Mouse (Mus musculus): ENCODE measurements around the gene Gm17334. TPM values are rescaled to one million over a fixed set of nuclear protein-coding genes. Genes with fewer than 3 reads are reported as not detected.

Gene Gm17334
- polyA plus RNA-seq, 1 experiment: 0.44 TPM

DNA sequence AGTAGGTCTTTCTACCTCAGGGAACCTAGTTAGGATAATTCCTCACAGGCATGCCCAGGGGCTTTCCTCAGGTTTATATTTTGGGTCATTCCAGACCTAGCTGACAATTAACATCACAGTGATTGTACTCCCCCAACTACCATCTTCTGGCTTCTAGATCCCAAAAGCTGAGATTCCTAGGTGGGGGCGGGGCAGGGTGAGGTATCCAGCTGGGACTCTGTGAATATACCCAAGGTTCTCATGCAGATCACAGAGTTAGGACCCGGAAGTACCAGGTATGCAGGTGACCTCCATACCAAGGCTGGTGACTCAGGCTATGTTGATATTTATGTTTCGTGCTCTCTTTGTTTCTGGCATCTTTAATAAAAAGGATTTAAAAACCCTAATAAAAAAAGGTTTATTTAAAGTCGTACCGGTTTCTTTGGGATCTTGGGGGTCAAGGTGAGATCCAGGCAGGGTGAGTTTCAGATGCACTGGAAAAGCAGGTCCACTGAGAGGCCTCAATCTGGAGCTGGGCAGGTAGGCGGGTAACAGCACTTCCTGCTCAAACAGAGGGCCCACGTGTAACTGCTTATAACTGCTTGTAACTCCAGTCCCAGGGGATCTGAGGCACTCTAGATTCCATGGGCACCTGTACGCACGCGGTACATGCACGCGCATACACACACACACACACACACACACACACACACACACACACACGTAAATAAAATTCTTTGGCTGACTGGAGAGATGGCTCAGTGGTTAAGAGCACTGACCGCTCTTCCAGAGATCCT is 31.8 kb upstream of the Gm17334 start:
- Histone ChIP-seq H3K27ac (ENCODE audit: insufficient read depth, low read length) (no peak overlapping the region), H3K27me3 (ENCODE audit: control insufficient read depth, insufficient read depth, low read length) (no peaks in the 10 kb centered on the region), H3K4me1 (ENCODE audit: control insufficient read depth, insufficient read depth, low read length) (no peaks in the 10 kb centered on the region), H3K4me3 (replicated peaks; ENCODE audit: insufficient read depth, low read depth, low read length) (no peak overlapping the region)
- whole genome bisulfite sequencing: 90% methylated on average over 14 of the region's 14 CpGs
- no peak for DNase-seq
- no peak for TF ChIP-seq CTCF (IDR thresholded peaks at IDR 0.05; ENCODE audit: borderline replicate concordance, insufficient read depth, low read depth, low read length)
- TF ChIP-seq POLR2A (IDR thresholded peaks at IDR 0.05; ENCODE audit: borderline replicate concordance, insufficient read depth, low read length): no peak

DNA sequence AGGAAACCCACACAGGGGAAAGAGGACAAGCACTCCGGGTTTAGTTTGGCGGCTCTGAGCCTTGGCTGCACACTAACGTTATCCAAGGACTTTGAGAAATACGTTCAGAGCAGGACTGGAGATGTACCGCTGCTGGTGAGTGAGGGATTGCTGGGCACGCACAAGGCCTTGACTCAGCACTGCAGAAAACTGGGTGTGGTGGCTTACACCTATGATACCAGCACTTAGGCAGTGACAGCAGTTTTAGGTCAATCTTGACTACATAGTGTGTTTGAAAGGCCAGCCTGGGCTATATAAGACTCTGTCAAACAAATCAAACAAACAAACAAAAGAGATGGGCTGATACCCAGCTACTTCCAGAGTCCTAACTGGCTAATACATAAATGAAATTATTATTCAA is 30.5 kb upstream of the Gm17334 start:
- Histone ChIP-seq H3K27ac (ENCODE audit: insufficient read depth, low read length) (no peak overlapping the region), H3K4me3 (replicated peaks; ENCODE audit: insufficient read depth, low read depth, low read length) (no peak overlapping the region), H3K27me3 (ENCODE audit: control insufficient read depth, insufficient read depth, low read length) (no peaks in the 10 kb centered on the region), H3K4me1 (ENCODE audit: control insufficient read depth, insufficient read depth, low read length) (no peaks in the 10 kb centered on the region)
- TF ChIP-seq POLR2A (IDR thresholded peaks at IDR 0.05; ENCODE audit: borderline replicate concordance, insufficient read depth, low read length) (no peak), CTCF (IDR thresholded peaks at IDR 0.05; ENCODE audit: borderline replicate concordance, insufficient read depth, low read depth, low read length) (no peak)
- WGBS: 85% methylated on average over 6 of the region's 6 CpGs
- no peak for DNase-seq

DNA sequence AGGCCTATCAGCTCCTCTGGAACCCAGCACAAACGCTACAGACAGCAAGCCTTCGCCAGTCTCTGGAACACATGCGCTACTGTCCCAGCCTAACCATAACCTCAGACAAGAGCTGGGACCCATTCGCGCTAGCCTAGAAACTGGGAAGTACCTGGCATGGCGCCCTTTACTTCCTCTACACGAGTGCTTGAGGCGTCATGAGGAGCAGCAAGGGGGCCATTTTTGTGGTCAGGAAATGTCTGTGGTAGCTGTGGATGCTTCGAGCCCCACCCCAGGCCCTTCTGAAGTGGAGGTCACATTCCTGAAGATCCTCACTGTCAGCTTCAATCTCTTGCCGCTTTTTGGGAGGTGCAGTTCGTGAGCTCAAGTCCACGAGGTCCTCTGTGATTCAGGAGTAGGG is 30.1 kb upstream of the Gm17334 start:
- TF ChIP-seq POLR2A (IDR thresholded peaks at IDR 0.05; ENCODE audit: borderline replicate concordance, insufficient read depth, low read length) (no peak), CTCF (IDR thresholded peaks at IDR 0.05; ENCODE audit: borderline replicate concordance, insufficient read depth, low read depth, low read length) (no peak)
- no peak overlapping the region for H3K4me3 ChIP-seq (replicated peaks; ENCODE audit: insufficient read depth, low read depth, low read length)
- DNase-seq: no peak
- 75% methylated on average over 12 of the region's 12 CpGs for WGBS
- no peaks in the 10 kb centered on the region for H3K4me1 ChIP-seq (ENCODE audit: control insufficient read depth, insufficient read depth, low read length)
- H3K27ac ChIP-seq (ENCODE audit: insufficient read depth, low read length): no peak overlapping the region
- H3K27me3 ChIP-seq (ENCODE audit: control insufficient read depth, insufficient read depth, low read length): no peaks in the 10 kb centered on the region

DNA sequence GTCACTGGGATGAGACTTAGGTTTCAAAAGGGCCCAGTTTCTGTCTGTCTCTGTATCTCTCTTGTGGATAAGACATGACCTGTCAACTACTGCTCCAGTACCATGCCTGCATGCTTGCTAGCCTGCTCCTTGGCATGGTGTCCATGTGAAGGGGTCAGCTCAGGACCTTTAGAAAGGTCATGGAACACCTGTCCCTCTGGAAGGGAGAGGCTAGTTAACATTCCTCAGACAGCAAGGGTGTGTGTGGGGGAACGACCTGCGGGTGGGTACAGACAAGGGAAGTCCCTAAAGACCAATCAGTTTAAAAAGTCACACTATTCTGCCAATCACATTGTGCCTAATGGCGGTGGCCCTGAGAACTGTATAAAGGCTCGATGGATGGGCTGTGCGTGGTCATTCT is 28.0 kb upstream of the Gm17334 start:
- TF ChIP-seq POLR2A (IDR thresholded peaks at IDR 0.05; ENCODE audit: borderline replicate concordance, insufficient read depth, low read length) (no peak), CTCF (IDR thresholded peaks at IDR 0.05; ENCODE audit: borderline replicate concordance, insufficient read depth, low read depth, low read length) (no peak)
- 86% methylated on average over 5 of the region's 5 CpGs for WGBS
- no peaks in the 10 kb centered on the region for H3K27me3 ChIP-seq (ENCODE audit: control insufficient read depth, insufficient read depth, low read length)
- H3K4me3 ChIP-seq (replicated peaks; ENCODE audit: insufficient read depth, low read depth, low read length): no peak overlapping the region
- no peaks in the 10 kb centered on the region for H3K4me1 ChIP-seq (ENCODE audit: control insufficient read depth, insufficient read depth, low read length)
- no peak overlapping the region for H3K27ac ChIP-seq (ENCODE audit: insufficient read depth, low read length)
- no peak for DNase-seq

DNA sequence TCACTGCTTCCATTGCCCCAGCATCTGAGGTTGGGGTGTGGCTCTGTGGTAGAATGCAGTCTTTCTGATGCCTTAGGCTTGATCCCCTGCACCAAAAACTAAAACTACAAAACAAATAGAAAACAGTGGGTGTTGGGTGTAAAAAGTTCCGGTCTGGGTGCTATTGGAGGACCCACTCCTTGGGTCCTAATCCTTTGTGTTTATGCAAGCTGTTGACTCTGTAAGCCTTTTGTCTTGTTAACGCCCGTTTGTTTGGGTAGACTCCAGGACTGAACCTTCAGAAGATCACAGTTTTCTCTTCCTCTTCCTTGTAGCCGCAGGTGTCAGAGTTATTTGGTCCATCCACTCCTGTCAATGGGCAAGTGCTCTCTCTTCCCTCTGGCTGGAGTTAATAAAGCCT is 27.0 kb upstream of the Gm17334 start:
- Histone ChIP-seq H3K27me3 (ENCODE audit: control insufficient read depth, insufficient read depth, low read length) (no peaks in the 10 kb centered on the region), H3K4me3 (replicated peaks; ENCODE audit: insufficient read depth, low read depth, low read length) (no peak overlapping the region), H3K4me1 (ENCODE audit: control insufficient read depth, insufficient read depth, low read length) (no peaks in the 10 kb centered on the region; the same call in 1 of the 2 replicates), H3K27ac (ENCODE audit: insufficient read depth, low read length) (no peak overlapping the region)
- no peak for DNase-seq
- TF ChIP-seq CTCF (IDR thresholded peaks at IDR 0.05; ENCODE audit: borderline replicate concordance, insufficient read depth, low read depth, low read length) (no peak), POLR2A (IDR thresholded peaks at IDR 0.05; ENCODE audit: borderline replicate concordance, insufficient read depth, low read length) (no peak)
- 90% methylated on average over 4 of the region's 4 CpGs for WGBS

DNA sequence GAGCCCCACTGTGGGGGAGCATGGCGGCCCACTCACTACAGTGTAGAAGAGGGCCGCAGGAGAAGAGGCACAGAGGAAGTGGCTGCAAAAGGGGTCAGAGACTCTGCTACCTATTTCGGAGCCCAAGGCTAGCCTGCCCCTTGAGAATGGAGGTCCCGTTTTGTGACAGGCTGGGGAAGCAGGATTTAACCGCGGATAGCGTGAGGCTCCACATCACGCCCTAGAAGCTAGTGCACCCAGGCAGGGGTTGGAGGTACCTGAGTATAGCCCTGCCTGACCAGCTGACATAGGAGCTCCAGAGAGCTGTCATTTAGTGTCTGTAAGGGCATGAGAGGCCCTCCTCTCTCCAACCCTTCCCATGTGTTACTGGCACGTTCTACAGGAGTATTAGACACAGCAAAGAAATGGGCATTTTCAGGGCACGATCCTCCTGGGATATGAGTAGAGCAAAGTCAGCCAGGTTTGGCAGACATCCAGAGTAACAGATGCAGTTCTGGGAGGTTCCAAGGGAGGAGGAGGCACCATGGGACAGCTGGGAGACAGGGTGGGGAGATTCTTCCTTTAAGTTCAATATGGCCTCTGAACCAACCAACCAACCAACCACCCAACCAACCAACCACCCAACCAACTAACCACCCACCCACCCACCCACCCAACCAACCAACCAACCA is 25.2 kb upstream of the Gm17334 start:
- no peak for TF ChIP-seq POLR2A (IDR thresholded peaks at IDR 0.05; ENCODE audit: borderline replicate concordance, insufficient read depth, low read length)
- no peak for TF ChIP-seq CTCF (IDR thresholded peaks at IDR 0.05; ENCODE audit: borderline replicate concordance, insufficient read depth, low read depth, low read length)
- peaks cover 6% of the 10 kb centered on the region for H3K4me1 ChIP-seq (ENCODE audit: control insufficient read depth, insufficient read depth, low read length)
- no peak overlapping the region for H3K4me3 ChIP-seq (replicated peaks; ENCODE audit: insufficient read depth, low read depth, low read length)
- WGBS: 73% methylated on average over 10 of the region's 10 CpGs
- no peak overlapping the region for H3K27ac ChIP-seq (ENCODE audit: insufficient read depth, low read length)
- no peaks in the 10 kb centered on the region for H3K27me3 ChIP-seq (ENCODE audit: control insufficient read depth, insufficient read depth, low read length)
- peak in 1 of 2 experiments; percentile 27 for DNase-seq

DNA sequence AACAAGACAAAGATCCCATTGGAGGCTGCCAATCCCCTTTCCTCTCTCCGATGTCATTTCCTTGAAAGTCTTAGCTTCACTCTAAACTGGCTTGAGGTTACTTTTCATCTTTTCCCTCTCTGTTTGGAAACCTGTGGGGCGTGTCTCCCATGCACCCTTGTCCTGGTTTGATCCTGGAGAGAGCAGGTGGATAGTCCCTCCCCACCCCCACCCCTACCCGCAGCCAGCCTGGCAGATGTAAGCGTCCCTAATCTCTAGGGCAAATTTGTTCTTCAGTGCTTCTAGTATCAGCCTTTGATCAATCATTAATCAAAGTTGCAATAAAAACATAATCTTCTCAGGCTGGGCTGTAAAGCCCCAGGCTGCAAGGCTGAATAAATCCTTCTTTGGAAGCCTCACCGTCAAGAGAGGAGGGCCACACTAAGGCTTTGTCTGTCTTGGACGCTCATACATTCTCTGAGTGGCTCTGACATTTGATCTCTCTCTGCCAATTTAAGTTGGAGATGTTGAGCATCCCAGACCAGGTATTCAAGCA is 24.5 kb upstream of the Gm17334 start:
- Histone ChIP-seq H3K27ac (ENCODE audit: insufficient read depth, low read length) (no peak overlapping the region), H3K27me3 (ENCODE audit: control insufficient read depth, insufficient read depth, low read length) (no peaks in the 10 kb centered on the region), H3K4me3 (replicated peaks; ENCODE audit: insufficient read depth, low read depth, low read length) (no peak overlapping the region), H3K4me1 (ENCODE audit: control insufficient read depth, insufficient read depth, low read length) (peaks cover 6% of the 10 kb centered on the region)
- DNase-seq: no peak
- TF ChIP-seq POLR2A (IDR thresholded peaks at IDR 0.05; ENCODE audit: borderline replicate concordance, insufficient read depth, low read length): no peak
- TF ChIP-seq CTCF (IDR thresholded peaks at IDR 0.05; ENCODE audit: borderline replicate concordance, insufficient read depth, low read depth, low read length): no peak
- WGBS: 76% methylated on average over 6 of the region's 6 CpGs
